Mouse (Mus musculus): ENCODE data around the gene Rad51c.

GRCm38 (mm10) chr11:87359262-87359612 lies 45.5 kb downstream of the Rad51c start:
- TF ChIP-seq CTCF (IDR thresholded peaks at IDR 0.05; ENCODE audit: borderline replicate concordance, control insufficient read depth, extremely low read depth, insufficient read depth, low read length, poor library complexity) (no peak), POLR2A (IDR thresholded peaks at IDR 0.05; ENCODE audit: control insufficient read depth, extremely low read depth, insufficient read depth, low read length, poor library complexity) (no peak)
